Mouse (Mus musculus) CH12.LX (cell line): ENCODE measurements around the gene Prkce.

Source experiments
- CTCF ChIP-seq, 2 experiments: IDR thresholded peaks in 1 of 2; conservative IDR thresholded peaks in 1 of 2; 2 replicates each; pipeline ENCODE4 v1.5.1; 2011 to 2012; ENCODE audit warnings: low read depth in 2 of 2, low read length in 2 of 2, improper control_type of control experiment in 1 of 2, inconsistent platforms in 1 of 2, mild to moderate bottlenecking in 1 of 2, moderate library complexity in 1 of 2
- EP300 ChIP-seq: IDR thresholded peaks from 2 replicates; pipeline ENCODE4 v1.6.1; 2011; ENCODE audit warnings: low read length, improper control_type of control experiment
- MAX ChIP-seq: IDR thresholded peaks from 2 replicates; pipeline ENCODE4 v1.6.1; 2011; ENCODE audit warnings: low read length, improper control_type of control experiment
- USF1 ChIP-seq: IDR thresholded peaks from 2 replicates; pipeline ENCODE4 v1.6.1; 2014; ENCODE audit warnings: low read depth, mild to moderate bottlenecking, inconsistent platforms, low read length, improper control_type of control experiment

- no peak for TF ChIP-seq USF1
- TF ChIP-seq EP300 = no peak
- TF ChIP-seq MAX = no peak
- no peak for TF ChIP-seq CTCF (conservative IDR thresholded peaks at IDR 0.05 in 1 of 2, IDR thresholded peaks at IDR 0.05 in 1 of 2; ENCODE audit: low read depth in 2 of 2, low read length in 2 of 2)
Measured at GRCm38 (mm10) chr17:86325317-86325716, 157.7 kb downstream of the Prkce start.
